In the genomic region with DNA sequence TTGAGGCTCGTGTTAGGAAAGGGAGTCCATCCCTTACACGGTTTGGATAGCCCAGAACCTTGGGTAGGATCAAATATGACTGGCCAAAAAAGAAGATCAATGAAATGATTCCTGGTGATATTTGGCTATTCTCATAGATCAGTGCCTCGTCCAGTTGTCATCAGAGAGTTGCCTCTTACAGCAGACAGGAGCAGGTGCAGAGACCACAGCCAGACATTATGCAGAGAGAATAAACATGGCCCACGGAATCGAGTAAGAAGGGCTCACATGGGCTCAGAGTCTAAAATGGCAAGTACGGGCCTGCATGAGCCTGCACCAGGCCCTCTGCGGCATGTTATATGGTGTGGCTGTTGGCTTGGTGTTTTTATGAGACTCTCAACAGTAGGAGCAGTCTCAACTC, we compare ENCODE assay signal across 29 mouse cellular contexts.
"Had no signal": no experiment of that assay in that cellular context is flagged by ENCODE, and none has a peak within 500 bp of the region (broad histone marks: within the 10 kb centered on the region; RNA-seq: fewer than 3 reads in every experiment).

No protein-coding gene starts in this region.

- H3K27me3 ChIP-seq: limb, embryonic 12.5 days; limb, embryonic 13.5 days; limb, embryonic 15.5 days; liver, embryonic 12.5 days; liver, embryonic 13.5 days; liver, embryonic 15.5 days; lung, embryonic 15.5 days; megakaryocyte, embryonic 14.5 days; midbrain, embryonic 12.5 days; midbrain, embryonic 13.5 days had no signal

- H3K4me2 ChIP-seq: limb, embryonic 12.5 days; limb, embryonic 13.5 days; limb, embryonic 15.5 days; liver, embryonic 11.5 days; liver, embryonic 12.5 days; liver, embryonic 13.5 days; liver, embryonic 15.5 days; lung, embryonic 14.5 days; lung, embryonic 15.5 days; midbrain, embryonic 12.5 days; midbrain, embryonic 13.5 days had no signal

- H3K9ac ChIP-seq: limb, embryonic 12.5 days; limb, embryonic 13.5 days; limb, embryonic 15.5 days; liver, embryonic 12.5 days; liver, embryonic 13.5 days; liver, embryonic 14.5 days; liver, embryonic 15.5 days; liver, postnatal 0 days; lung, embryonic 14.5 days; lung, embryonic 15.5 days; midbrain, embryonic 12.5 days; midbrain, embryonic 13.5 days had no signal

- H3K4me3 ChIP-seq: left cerebral cortex, adult 2 months; limb, embryonic 10.5 days; limb, embryonic 12.5 days; limb, embryonic 13.5 days; limb, embryonic 15.5 days; liver, embryonic 12.5 days; liver, embryonic 13.5 days; liver, embryonic 15.5 days; lung, embryonic 15.5 days; megakaryocyte, embryonic 14.5 days; midbrain, embryonic 10.5 days; midbrain, embryonic 12.5 days; midbrain, embryonic 13.5 days had no signal

- ATAC-seq: liver, embryonic 12.5 days; liver, postnatal 0 days; lung, postnatal 0 days; midbrain, embryonic 13.5 days; midbrain, embryonic 16.5 days had no signal

- H3K27ac ChIP-seq: left cerebral cortex, adult 2 months; limb, embryonic 10.5 days; limb, embryonic 12.5 days; limb, embryonic 13.5 days; limb, embryonic 15.5 days; liver, embryonic 12.5 days; liver, embryonic 13.5 days; liver, embryonic 14.5 days; liver, embryonic 15.5 days; lung, embryonic 15.5 days; macrophage; midbrain, embryonic 10.5 days; midbrain, embryonic 12.5 days; midbrain, embryonic 13.5 days had no signal

- H3K4me1 ChIP-seq: limb, embryonic 10.5 days; limb, embryonic 12.5 days; limb, embryonic 13.5 days; limb, embryonic 15.5 days; lung, embryonic 15.5 days; midbrain, embryonic 10.5 days; midbrain, embryonic 12.5 days; midbrain, embryonic 13.5 days had no signal

- DNase-seq: left cerebral cortex, postnatal 4 days; liver; liver, embryonic 13.5 days; liver, postnatal 0 days; lung, adult 18-20 months; lung, adult 2 months; lung, embryonic 14.5 days; lung, postnatal 10 days; lung, postnatal 14 days; lung, postnatal 36 days; lung, postnatal 4 days; midbrain, embryonic 14.5 days had no signal

- H3K9me3 ChIP-seq: limb, embryonic 10.5 days; limb, embryonic 12.5 days; limb, embryonic 13.5 days; limb, embryonic 15.5 days; liver, embryonic 12.5 days; liver, embryonic 13.5 days; liver, embryonic 15.5 days; lung, embryonic 15.5 days; megakaryocyte, embryonic 14.5 days; midbrain, embryonic 10.5 days; midbrain, embryonic 12.5 days; midbrain, embryonic 13.5 days had no signal

- H3K36me3 ChIP-seq: limb, embryonic 10.5 days; limb, embryonic 12.5 days; limb, embryonic 13.5 days; limb, embryonic 15.5 days; liver, embryonic 12.5 days; liver, embryonic 13.5 days; liver, embryonic 15.5 days; lung, embryonic 15.5 days; midbrain, embryonic 10.5 days; midbrain, embryonic 12.5 days; midbrain, embryonic 13.5 days had no signal
